Mouse (Mus musculus) embryonic facial prominence, embryonic 11.5 days (tissue): ENCODE results near the gene Rab1a. TPM values are rescaled to one million over a fixed set of nuclear protein-coding genes. Genes with fewer than 3 reads are reported as not detected.
"Not testable (repeated sequence)": the region's sequence is repeated elsewhere in the genome, so short reads cannot be mapped to it uniquely, and the experiment has no call there.

Experiments used
- ATAC-seq: fragments of 200-750 bp; cut with Nextera tagmentation; replicated peaks from 2 replicates; pipeline ENCODE4 v1.8.0; 2017; ENCODE audit warnings: low read depth; ENCODE audit not compliant: insufficient number of reproducible peaks, low FRiP score, low TSS enrichment
- DNase-seq: peaks from one replicate; pipeline ENCODE4 v3.0.0-alpha.2; 2015; ENCODE audit warnings: low spot score
- H3K27ac ChIP-seq: fragments of 300-500 bp; sonication (generic); replicated peaks from 2 replicates; pipeline ENCODE4 v1.5.1; 2014; ENCODE audit warnings: mild to moderate bottlenecking, low read depth, low read length, control low read depth
- H3K27me3 ChIP-seq: fragments of 300-500 bp; sonication (generic); 2 replicates; pipeline ENCODE4 v1.6.1; 2014; ENCODE audit warnings: mild to moderate bottlenecking, low read length, moderate library complexity, mixed read lengths; ENCODE audit not compliant: control insufficient read depth, insufficient read depth
- H3K36me3 ChIP-seq: fragments of 300-500 bp; sonication (generic); replicated peaks from 2 replicates; pipeline ENCODE4 v1.6.1; 2014; ENCODE audit warnings: low read depth, mild to moderate bottlenecking, low read length, moderate library complexity, mixed read lengths; ENCODE audit not compliant: control insufficient read depth, insufficient read depth
- H3K4me1 ChIP-seq: fragments of 300-500 bp; sonication (generic); 2 replicates; pipeline ENCODE4 v1.6.1; 2014; ENCODE audit warnings: low read length, mixed read lengths; ENCODE audit not compliant: control insufficient read depth, insufficient read depth
- H3K4me2 ChIP-seq: fragments of 300-500 bp; sonication (generic); 2 replicates; pipeline ENCODE4 v1.6.1; 2014; ENCODE audit warnings: low read depth, mild to moderate bottlenecking, control low read depth, low read length, moderate library complexity
- H3K4me3 ChIP-seq: fragments of 300-500 bp; sonication (generic); 2 replicates; pipeline ENCODE4 v1.5.1; 2014; ENCODE audit warnings: low read depth, low read length, control low read depth
- H3K9ac ChIP-seq: fragments of 300-500 bp; sonication (generic); replicated peaks from 2 replicates; pipeline ENCODE4 v1.6.1; 2014; ENCODE audit warnings: mild to moderate bottlenecking, control low read depth, low read length
- H3K9me3 ChIP-seq: fragments of 300-500 bp; sonication (generic); replicated peaks from 2 replicates; pipeline ENCODE4 v1.6.1; 2016; ENCODE audit warnings: mild to moderate bottlenecking, low read length, inconsistent platforms, mixed read lengths; ENCODE audit not compliant: control insufficient read depth
- WGBS: fragments of 180-500 bp; shearing (Covaris S2); extraction: QIAGEN DNeasy Blood & Tissue Kit; methylation state at CpG from one replicate; pipeline ENCODE4 v1.1.7; 2014; 5-methylcytosine and 5-hydroxymethylcytosine counted together
- polyA plus RNA-seq: library from polyadenylated mRNA; unstranded; fragments of >200 nt; fragmentation: Nextera tagmentation; extraction: Ambion mirVana; gene quantifications from 2 replicates; pipeline ENCODE4 v1.2.1, GENCODE M21; 2014

Gene Rab1a
- polyA plus RNA-seq, 1 experiment from 2014 or later = 251 TPM

DNA sequence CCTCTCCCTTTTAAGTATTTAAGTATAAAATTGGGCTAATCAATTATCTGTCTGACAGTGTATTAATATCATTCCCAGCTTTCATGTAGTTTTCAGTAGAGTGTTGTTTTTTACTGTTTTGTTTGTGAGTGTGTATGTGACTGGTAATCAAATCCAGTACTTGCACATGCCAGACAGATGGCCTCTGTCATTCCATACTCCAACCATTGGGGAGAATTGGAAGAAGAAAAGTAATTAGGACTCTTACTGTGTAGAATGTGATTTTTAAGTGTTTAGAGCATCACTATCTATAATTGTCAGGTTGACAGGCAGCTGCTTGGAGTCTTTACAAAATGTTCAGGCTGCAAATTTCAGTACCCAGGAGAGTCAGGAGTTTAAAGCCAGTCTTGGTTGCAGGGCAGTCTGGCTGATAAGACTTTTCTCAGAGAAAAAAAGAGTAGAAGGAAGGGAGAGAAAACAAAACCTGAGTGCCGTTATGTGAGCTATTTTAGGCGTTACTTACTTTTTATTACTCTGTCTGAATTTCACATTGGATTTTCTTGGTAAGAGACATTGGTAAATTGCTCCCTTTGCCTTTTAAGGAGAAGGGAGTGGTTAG lies 5.5 kb downstream of the Rab1a start:
- ATAC-seq (no peak), DNase-seq (no peak)
- no peak overlapping the region for H3K4me2 ChIP-seq
- H3K27me3 ChIP-seq = no peaks in the 10 kb centered on the region
- 78% methylated on average over 2 of the region's 2 CpGs for WGBS
- H3K4me1 ChIP-seq = no peaks in the 10 kb centered on the region
- no peaks in the 10 kb centered on the region for H3K9me3 ChIP-seq
- H3K4me3 ChIP-seq = no peak overlapping the region
- H3K9ac ChIP-seq = no peak overlapping the region
- H3K36me3 ChIP-seq = no peaks in the 10 kb centered on the region
- H3K27ac ChIP-seq = no peak overlapping the region

DNA sequence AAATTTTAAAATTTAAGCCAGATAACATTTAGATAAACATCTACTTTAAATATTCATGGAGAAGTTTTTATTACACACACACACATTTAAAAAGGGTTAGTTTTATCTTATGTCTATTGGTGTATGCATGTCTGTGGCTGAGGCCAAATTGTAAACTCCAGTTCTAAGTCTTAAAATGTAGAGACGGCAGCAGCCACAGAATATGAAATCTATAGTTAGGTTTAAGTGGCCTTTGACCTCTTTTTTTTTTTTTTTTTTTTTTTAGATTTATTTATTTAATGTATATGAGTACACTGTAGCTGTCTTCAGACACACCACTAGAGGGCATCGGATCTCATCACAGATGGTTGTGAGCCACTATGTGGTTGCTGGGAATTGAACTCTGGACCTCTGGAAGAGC lies 6.4 kb downstream of the Rab1a start:
- WGBS = 78% methylated on average over 2 of the region's 2 CpGs
- H3K9ac ChIP-seq = no peak overlapping the region

DNA sequence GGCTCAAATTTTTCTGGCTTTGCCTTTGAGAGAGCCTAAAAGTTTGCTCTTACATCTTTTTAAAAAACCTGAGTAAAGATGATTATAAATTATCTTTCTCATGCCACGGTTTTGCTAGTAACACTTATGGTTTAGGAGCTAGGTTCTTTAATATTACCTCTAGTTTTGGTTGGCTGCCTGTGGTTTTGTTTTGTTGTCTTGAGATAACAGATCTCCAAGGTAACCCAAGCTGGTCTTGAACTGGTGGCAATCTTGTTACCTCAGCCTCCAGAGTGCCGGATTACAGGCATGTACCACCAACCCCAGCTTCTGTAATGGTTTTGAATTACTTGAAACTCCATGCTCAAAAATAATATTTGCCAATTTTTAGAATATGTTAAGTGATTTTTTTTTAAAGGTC lies 10.6 kb downstream of the Rab1a start:
- Histone ChIP-seq H3K4me1 (no peaks in the 10 kb centered on the region), H3K27ac (no peak overlapping the region), H3K9ac (no peak overlapping the region), H3K4me2 (no peak overlapping the region), H3K36me3 (no peaks in the 10 kb centered on the region; the same call in 1 of the 2 replicates), H3K4me3 (no peak overlapping the region), H3K27me3 (no peaks in the 10 kb centered on the region), H3K9me3 (no peaks in the 10 kb centered on the region)
- ATAC-seq (no peak), DNase-seq (no peak)
- 81% methylated on average over 2 of the region's 2 CpGs for WGBS

More for the DNA sequence above, 6.4 kb downstream of the Rab1a start:
- Histone ChIP-seq H3K27ac (no peak overlapping the region), H3K4me2 (no peak overlapping the region), H3K4me1 (no peaks in the 10 kb centered on the region), H3K4me3 (no peak overlapping the region), H3K9me3 (no peaks in the 10 kb centered on the region), H3K27me3 (no peaks in the 10 kb centered on the region), H3K36me3 (no peaks in the 10 kb centered on the region)
- DNase-seq = no peak
- ATAC-seq = no peak

DNA sequence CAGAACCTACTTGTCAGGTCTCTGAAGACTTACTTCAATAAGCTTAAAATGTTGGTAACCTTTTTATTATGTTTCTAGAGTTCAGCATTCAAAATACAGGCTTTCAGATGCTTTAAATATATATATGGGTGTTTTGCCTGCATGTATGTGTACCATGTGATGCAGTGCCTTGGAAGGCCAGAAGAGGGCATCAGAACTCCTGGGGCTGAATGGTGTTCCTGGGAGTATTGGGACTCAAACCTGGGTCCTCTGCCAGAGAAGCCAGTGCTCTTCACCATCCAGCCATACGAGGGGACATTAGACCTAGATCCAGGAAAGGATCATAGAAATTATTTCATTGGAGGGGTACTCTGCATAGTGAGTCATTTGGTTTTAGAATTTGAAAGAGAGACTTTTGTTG lies 13.5 kb downstream of the Rab1a start:
- Histone ChIP-seq H3K4me3 (no peak overlapping the region), H3K4me2 (no peak overlapping the region), H3K27ac (no peak overlapping the region), H3K36me3 (no peaks in the 10 kb centered on the region; the same call in none of the 2 replicates), H3K9me3 (no peaks in the 10 kb centered on the region), H3K27me3 (no peaks in the 10 kb centered on the region), H3K9ac (no peak overlapping the region), H3K4me1 (no peaks in the 10 kb centered on the region)
- DNase-seq = no peak
- no peak for ATAC-seq
- 97% methylated on average over 1 of the region's 1 CpGs for WGBS

DNA sequence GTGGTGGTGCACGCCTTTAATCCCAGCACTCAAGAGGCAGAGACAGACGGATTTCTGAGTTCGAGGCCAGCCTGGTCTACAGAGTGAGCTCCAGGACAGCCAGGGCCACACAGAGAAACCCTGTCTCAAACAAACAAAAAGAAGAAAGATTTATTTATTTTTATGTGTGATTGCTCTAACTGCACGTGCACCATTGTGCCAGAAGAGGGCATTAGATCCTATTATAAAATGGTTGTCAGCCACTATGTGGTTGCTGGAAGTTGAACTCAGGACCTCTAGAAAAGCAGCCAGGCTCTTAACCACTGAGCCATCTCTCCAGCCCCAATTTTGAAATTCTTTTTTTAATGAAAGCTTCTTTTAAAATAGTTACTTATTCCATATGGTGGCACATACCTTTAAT lies 15.2 kb downstream of the Rab1a start:
- no peak overlapping the region for H3K27ac ChIP-seq
- no peak overlapping the region for H3K9ac ChIP-seq
- no peak for DNase-seq
- no peak overlapping the region for H3K4me2 ChIP-seq
- H3K9me3 ChIP-seq = no peaks in the 10 kb centered on the region
- ATAC-seq = no peak
- 85% methylated on average over 4 of the region's 4 CpGs for WGBS
- H3K4me1 ChIP-seq = no peaks in the 10 kb centered on the region
- H3K4me3 ChIP-seq = no peak overlapping the region
- no peaks in the 10 kb centered on the region for H3K27me3 ChIP-seq
- peaks cover 5% of the 10 kb centered on the region for H3K36me3 ChIP-seq

DNA sequence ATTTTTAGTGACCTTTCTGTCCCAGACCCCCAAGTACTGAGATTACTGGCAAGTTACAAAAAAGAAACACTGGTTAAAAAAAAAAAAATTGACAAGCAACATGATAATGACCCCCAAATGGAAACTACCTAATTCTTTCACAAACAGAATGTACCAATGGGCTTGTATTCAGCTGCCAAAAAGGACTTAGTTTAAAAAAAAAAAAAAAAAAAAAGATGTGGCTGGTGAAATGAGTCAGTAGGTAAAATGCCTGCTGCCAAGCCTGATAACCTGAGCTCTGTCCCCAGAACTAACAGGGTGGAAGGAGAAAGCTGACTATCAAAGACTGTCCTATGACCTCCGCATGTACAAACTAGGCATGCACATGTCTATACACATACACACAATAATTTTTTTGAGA lies 16.0 kb downstream of the Rab1a start:
- WGBS = 100% methylated on average over 1 of the region's 1 CpGs
- ATAC-seq = no peak
- Histone ChIP-seq H3K9me3 (no peaks in the 10 kb centered on the region), H3K9ac (no peak overlapping the region), H3K27me3 (no peaks in the 10 kb centered on the region), H3K4me2 (no peak overlapping the region), H3K4me3 (no peak overlapping the region), H3K4me1 (no peaks in the 10 kb centered on the region), H3K27ac (no peak overlapping the region), H3K36me3 (peaks cover 5% of the 10 kb centered on the region)
- DNase-seq = no peak

DNA sequence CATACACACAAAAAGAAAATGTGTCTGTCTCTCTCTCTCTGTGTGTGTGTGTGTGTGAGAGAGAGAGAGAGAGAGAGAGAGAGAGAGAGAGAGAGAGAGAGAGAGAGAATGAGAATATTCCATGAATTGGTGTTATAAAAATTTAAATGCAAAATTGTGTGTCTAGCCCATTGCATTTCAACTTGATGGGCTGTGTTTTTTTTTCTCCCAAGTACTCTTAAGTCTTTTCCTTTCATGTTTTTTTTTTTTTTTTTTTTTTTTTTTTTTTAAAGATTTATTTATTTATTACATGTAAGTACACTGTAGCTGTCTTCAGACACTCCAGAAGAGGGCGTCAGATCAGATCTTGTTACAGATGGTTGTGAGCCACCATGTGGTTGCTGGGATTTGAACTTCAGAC lies 20.4 kb downstream of the Rab1a start:
- not testable (repeated sequence) for H3K27ac ChIP-seq, H3K4me3 ChIP-seq, H3K4me2 ChIP-seq, H3K36me3 ChIP-seq, ATAC-seq, H3K27me3 ChIP-seq, H3K4me1 ChIP-seq, DNase-seq, H3K9ac ChIP-seq, H3K9me3 ChIP-seq
- WGBS = no CpG with 5 or more reads among the region's 1 CpGs

DNA sequence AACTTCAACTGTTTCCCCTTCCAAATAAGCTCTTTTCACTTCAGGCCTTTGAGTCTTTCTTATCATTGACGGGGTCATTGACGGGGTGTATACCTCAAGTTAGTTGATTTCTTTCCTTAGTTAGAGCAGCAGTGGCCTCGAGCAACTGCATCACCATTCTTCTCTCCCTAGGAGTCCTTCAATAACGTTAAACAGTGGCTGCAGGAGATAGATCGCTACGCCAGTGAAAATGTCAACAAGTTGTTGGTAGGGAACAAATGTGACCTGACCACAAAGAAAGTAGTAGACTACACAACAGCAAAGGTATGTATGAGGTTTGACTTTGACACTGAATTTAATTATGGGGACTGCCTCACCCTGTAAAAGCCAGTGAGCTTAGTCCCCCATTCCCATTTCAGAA lies 23.0 kb downstream of the Rab1a start:
- Histone ChIP-seq H3K36me3 (peaks cover 9% of the 10 kb centered on the region), H3K9me3 (no peaks in the 10 kb centered on the region), H3K27ac (no peak overlapping the region), H3K9ac (no peak overlapping the region), H3K4me3 (no peak overlapping the region), H3K27me3 (no peaks in the 10 kb centered on the region), H3K4me2 (no peak overlapping the region), H3K4me1 (no peaks in the 10 kb centered on the region)
- ATAC-seq (no peak), DNase-seq (no peak)
- WGBS = 86% methylated on average over 6 of the region's 6 CpGs
